Mouse (Mus musculus) stomach, embryonic 16.5 days (tissue): ENCODE data around the gene Gm4756. TPM values are rescaled to one million over a fixed set of nuclear protein-coding genes. Genes with fewer than 3 reads are reported as not detected.
A peak's percentile ranks its signal among the peaks of the same experiment; 100 is the strongest.
"Not testable (repeated sequence)": the region's sequence is repeated elsewhere in the genome, so short reads cannot be mapped to it uniquely, and the experiment has no call there.

Source experiments
- ATAC-seq: fragments of 200-750 bp; cut with Nextera tagmentation; 2 replicates; pipeline ENCODE4 v1.8.0; 2017; ENCODE audit warnings: moderate number of reproducible peaks, moderate TSS enrichment; ENCODE audit not compliant: insufficient read depth, low FRiP score
- H3K27ac ChIP-seq: fragments of 300-500 bp; sonication (generic); 2 replicates; pipeline ENCODE4 v1.5.1; 2014; ENCODE audit warnings: low read length
- H3K27me3 ChIP-seq: fragments of 300-500 bp; sonication (generic); 2 replicates; pipeline ENCODE4 v1.6.1; 2014; ENCODE audit warnings: low read length, control low read depth, mixed read lengths; ENCODE audit not compliant: control insufficient read depth, insufficient read depth
- H3K36me3 ChIP-seq: fragments of 300-500 bp; sonication (generic); 2 replicates; pipeline ENCODE4 v1.6.1; 2014; ENCODE audit warnings: low read length; ENCODE audit not compliant: control insufficient read depth, insufficient read depth
- H3K4me1 ChIP-seq: fragments of 300-500 bp; sonication (generic); 2 replicates; pipeline ENCODE4 v1.6.1; 2014; ENCODE audit warnings: low read length, control low read depth, mixed read lengths; ENCODE audit not compliant: control insufficient read depth, insufficient read depth
- H3K4me2 ChIP-seq: fragments of 300-500 bp; sonication (generic); 2 replicates; pipeline ENCODE4 v1.6.1; 2014; ENCODE audit warnings: low read depth, low read length, mixed read lengths
- H3K4me3 ChIP-seq: fragments of 300-500 bp; sonication (generic); replicated peaks from 2 replicates; pipeline ENCODE4 v1.5.1; 2014; ENCODE audit warnings: mild to moderate bottlenecking, low read length
- H3K9ac ChIP-seq: fragments of 300-500 bp; sonication (generic); 2 replicates; pipeline ENCODE4 v1.6.1; 2014; ENCODE audit warnings: low read length
- H3K9me3 ChIP-seq: fragments of 300-500 bp; sonication (generic); replicated peaks from 2 replicates; pipeline ENCODE4 v1.6.1; 2016; ENCODE audit warnings: low read length, control low read depth; ENCODE audit not compliant: control insufficient read depth
- WGBS: fragments of 180-500 bp; shearing (Covaris S2); extraction: QIAGEN DNeasy Blood & Tissue Kit; methylation state at CpG from one replicate; pipeline ENCODE4 v1.1.7; 2014; 5-methylcytosine and 5-hydroxymethylcytosine counted together
- polyA plus RNA-seq: library from polyadenylated mRNA; unstranded; fragments of >200 nt; fragmentation: Nextera tagmentation; extraction: Ambion mirVana; gene quantifications from 2 replicates; pipeline ENCODE4 v1.2.1, GENCODE M21; 2015

Gm4756 gene
- polyA plus RNA-seq, 1 experiment from 2014 or later = not detected

DNA sequence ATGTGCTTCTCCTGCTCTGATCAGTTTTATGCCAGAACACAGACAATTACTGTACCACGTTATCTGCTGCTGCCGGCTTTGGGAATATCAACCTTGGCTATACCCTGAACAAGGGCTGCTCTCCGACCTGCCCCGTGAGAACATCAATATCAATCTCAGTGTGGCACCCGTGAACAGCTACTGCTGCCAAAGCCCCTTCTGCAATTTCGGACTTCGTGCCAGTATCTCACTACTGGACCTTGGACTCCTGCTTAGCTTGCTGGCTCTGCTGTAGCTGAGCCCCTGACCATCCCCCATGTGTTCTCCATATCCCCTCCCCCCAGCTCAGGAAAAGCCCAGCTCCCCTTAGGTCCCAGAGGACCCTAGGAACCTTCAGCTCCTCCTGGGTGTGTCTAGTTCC lies 28.6 kb downstream of the Gm4756 start:
- Histone ChIP-seq H3K4me1 (no peaks in the 10 kb centered on the region), H3K27ac (no peak overlapping the region), H3K9ac (no peak overlapping the region), H3K4me2 (no peak overlapping the region), H3K27me3 (no peaks in the 10 kb centered on the region), H3K36me3 (no peaks in the 10 kb centered on the region), H3K9me3 (no peaks in the 10 kb centered on the region), H3K4me3 (no peak overlapping the region)
- 88% methylated on average over 7 of the region's 7 CpGs for WGBS
- no peak for ATAC-seq

DNA sequence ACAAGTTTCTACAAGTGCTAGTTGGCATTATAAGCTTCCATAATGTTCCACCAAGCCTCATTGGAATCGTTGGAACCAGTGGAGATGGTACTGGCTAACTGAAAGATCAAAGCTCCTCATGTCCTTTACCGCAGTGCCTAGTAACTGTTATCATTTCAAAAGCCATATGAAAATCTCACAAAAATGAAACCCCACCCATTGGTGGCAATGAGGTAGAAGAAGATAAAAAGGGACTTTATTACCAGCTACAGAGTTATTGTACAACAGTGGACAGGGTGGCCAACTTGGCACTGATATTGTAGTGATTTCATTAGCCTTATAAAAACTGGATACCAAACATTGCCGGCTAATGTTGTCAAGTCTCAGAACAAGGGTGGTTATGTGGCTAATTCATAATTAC lies 37.4 kb downstream of the Gm4756 start:
- Histone ChIP-seq H3K36me3 (no peaks in the 10 kb centered on the region), H3K4me2 (no peak overlapping the region), H3K27me3 (no peaks in the 10 kb centered on the region), H3K4me3 (no peak overlapping the region), H3K9ac (no peak overlapping the region), H3K27ac (no peak overlapping the region), H3K9me3 (no peaks in the 10 kb centered on the region), H3K4me1 (no peaks in the 10 kb centered on the region)
- ATAC-seq = no peak
- 89% methylated on average over 3 of the region's 3 CpGs for WGBS

DNA sequence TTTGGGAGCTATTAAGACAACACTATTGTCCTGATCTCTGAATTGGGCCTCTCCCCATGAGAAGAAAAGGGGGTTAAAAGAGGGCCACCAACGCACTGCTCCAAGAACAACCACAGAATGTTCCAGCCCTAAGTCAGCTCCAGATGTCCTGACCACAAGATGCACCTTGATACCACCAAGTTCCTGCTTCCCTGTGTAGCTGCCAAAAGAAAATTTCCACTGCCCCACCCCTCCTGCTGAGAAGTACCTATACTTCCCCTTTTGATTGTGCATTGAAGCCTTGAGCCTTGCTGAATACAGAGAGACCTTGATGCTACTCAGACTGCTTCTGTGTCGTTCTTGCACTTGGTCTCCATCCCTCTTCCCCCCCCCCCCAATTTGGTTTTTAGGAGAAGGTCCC lies 50.7 kb downstream of the Gm4756 start:
- H3K4me2 ChIP-seq, ATAC-seq, H3K27me3 ChIP-seq, H3K4me1 ChIP-seq, H3K9ac ChIP-seq, H3K36me3 ChIP-seq, H3K27ac ChIP-seq, H3K4me3 ChIP-seq, H3K9me3 ChIP-seq: not testable (repeated sequence)
- WGBS = 85% methylated on average over 2 of the region's 2 CpGs

DNA sequence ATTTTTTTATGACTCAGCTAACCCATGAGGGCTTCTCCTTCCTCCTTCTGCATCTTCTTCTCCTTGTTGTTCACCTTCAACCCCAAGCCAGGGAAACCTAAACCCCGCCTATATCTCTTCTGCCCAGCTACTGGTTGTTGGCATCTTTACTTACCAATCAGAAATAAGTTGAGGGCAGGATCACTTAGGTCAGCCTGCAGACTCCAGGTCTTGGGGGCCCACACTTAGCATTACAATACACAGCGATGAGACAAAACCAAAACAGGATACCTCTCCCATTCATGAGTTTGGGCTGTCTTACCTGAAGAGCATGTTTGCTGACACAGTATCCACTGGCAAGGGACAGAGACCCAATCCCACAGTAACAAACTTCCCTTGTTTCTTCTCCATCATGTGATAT lies 55.5 kb downstream of the Gm4756 start:
- no peak overlapping the region for H3K27ac ChIP-seq
- no peaks in the 10 kb centered on the region for H3K27me3 ChIP-seq
- no peaks in the 10 kb centered on the region for H3K9me3 ChIP-seq
- H3K4me1 ChIP-seq = no peaks in the 10 kb centered on the region
- H3K36me3 ChIP-seq = no peaks in the 10 kb centered on the region
- ATAC-seq = no peak
- no peak overlapping the region for H3K4me3 ChIP-seq
- 61% methylated on average over 2 of the region's 2 CpGs for WGBS
- no peak overlapping the region for H3K9ac ChIP-seq
- H3K4me2 ChIP-seq = no peak overlapping the region

DNA sequence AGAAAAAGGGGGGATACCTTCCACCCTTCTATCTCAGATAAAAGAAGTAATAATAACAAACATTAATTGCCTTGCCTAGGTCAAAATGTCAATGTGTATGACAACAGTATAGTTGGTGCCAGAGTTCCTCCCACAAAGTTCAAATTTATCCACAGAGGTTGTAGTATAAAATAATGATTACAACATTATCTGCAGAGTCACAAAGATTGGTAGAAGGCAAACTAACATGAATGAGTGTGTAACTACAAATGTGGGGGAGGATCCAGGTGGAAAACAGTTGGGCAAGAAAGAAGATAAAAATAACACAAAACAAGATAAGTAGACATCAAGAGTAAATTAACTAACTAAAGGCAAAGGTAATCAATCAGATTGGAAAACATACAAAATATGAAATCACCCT lies 56.5 kb downstream of the Gm4756 start:
- no peaks in the 10 kb centered on the region for H3K27me3 ChIP-seq
- no peaks in the 10 kb centered on the region for H3K4me1 ChIP-seq
- no peak overlapping the region for H3K4me2 ChIP-seq
- no peak overlapping the region for H3K27ac ChIP-seq
- H3K36me3 ChIP-seq = no peaks in the 10 kb centered on the region
- H3K4me3 ChIP-seq = no peak overlapping the region
- ATAC-seq = no peak
- no peak overlapping the region for H3K9ac ChIP-seq
- no peaks in the 10 kb centered on the region for H3K9me3 ChIP-seq

DNA sequence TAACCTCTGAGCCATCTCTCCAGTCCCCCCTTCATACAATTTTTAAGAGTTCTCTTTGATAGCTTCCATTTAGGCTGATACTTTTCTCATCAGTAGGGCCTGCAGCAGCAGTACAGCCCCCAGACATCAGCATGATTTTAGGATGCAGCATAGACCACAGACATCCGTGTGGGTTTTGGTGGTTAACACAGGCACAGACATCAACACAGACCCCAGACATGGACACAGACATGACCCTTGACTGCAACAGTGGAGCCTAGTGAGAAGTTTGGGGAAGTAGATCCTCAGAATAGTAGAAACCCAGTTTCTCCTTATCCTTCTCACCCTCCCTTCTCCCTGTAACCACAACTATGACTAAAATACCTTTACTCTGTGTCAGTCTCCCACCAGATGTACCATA lies 64.1 kb downstream of the Gm4756 start:
- no peak overlapping the region for H3K4me3 ChIP-seq
- H3K36me3 ChIP-seq = no peaks in the 10 kb centered on the region
- H3K9me3 ChIP-seq = no peaks in the 10 kb centered on the region
- H3K4me2 ChIP-seq = no peak overlapping the region
- H3K4me1 ChIP-seq = no peaks in the 10 kb centered on the region
- no peak for ATAC-seq
- H3K27me3 ChIP-seq = no peaks in the 10 kb centered on the region
- no peak overlapping the region for H3K9ac ChIP-seq
- 85% methylated on average over 1 of the region's 1 CpGs for WGBS
- H3K27ac ChIP-seq = no peak overlapping the region

DNA sequence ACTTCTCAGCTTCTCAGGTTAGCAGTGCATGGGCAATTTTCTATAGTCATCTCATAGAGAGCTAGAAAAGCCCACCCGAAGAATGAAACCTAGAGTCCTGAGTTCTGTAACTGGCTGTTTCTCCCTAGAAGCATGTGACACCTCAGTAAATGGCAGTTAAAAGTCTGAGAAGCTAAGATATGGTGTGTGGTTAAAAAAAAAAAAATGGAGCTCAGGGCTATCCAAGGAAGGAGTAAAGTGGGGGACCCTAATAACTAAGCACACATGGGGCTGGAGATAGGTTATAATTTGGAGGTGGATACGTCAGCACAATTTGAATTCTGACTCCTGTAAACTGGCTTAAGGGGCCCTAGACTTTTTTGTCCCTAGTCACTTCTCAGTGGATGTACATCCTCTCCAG lies 66.4 kb downstream of the Gm4756 start:
- H3K4me2 ChIP-seq = no peak overlapping the region
- H3K4me1 ChIP-seq = no peaks in the 10 kb centered on the region
- H3K27ac ChIP-seq = no peak overlapping the region
- no peaks in the 10 kb centered on the region for H3K9me3 ChIP-seq
- no peak overlapping the region for H3K9ac ChIP-seq
- H3K36me3 ChIP-seq = no peaks in the 10 kb centered on the region
- H3K4me3 ChIP-seq = no peak overlapping the region
- WGBS = 92% methylated on average over 2 of the region's 2 CpGs
- no peak for ATAC-seq
- no peaks in the 10 kb centered on the region for H3K27me3 ChIP-seq

DNA sequence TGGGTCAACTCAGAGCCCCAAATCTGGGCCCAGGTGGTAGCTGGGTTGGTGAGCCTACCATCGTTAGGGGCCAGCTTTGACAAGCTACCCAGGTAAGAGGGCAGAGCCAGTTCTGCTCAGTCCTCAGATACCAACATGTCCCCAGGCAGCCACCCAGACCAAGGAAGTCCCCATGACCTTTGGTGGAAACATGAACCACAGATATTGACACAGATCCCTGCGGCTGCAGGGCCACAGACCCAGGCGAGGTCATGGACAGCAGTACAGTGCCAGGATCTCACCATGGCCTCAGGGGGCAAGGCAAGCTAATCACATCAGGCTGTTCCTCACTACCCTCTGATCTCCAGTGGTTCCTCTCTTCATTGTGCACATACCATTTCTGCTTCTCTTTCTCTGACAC lies 67.4 kb downstream of the Gm4756 start:
- no peaks in the 10 kb centered on the region for H3K36me3 ChIP-seq
- no peaks in the 10 kb centered on the region for H3K27me3 ChIP-seq
- H3K4me2 ChIP-seq = no peak overlapping the region
- H3K9ac ChIP-seq = no peak overlapping the region
- no peak overlapping the region for H3K4me3 ChIP-seq
- 85% methylated on average over 3 of the region's 3 CpGs for WGBS
- no peaks in the 10 kb centered on the region for H3K4me1 ChIP-seq
- no peak for ATAC-seq
- H3K27ac ChIP-seq = no peak overlapping the region
- H3K9me3 ChIP-seq = no peaks in the 10 kb centered on the region

DNA sequence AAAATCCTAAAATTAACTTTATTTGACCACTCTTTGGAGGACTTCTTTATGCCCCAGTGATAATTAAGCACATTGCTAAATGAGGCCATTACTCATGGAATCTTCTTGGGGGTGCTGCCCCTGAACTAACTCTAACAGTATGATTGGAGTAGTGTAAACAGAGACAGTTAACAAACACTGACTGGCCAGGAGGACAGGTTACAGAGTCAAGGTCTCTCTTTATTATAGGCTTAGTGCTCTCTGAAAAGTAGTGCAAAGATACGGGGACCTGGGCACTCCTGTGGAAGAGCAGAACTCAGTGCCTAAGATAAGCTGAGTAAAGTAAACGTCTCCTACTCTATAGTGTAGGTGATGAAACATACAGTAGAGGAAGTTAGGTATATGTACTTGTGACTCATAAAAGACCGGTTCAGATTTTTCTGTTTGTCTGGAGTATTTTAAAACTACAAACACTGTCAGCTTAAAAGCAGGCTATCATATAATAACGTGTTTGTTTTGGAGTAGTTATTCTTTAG lies 85.1 kb downstream of the Gm4756 start:
- no peaks in the 10 kb centered on the region for H3K4me1 ChIP-seq
- H3K9me3 ChIP-seq = no peaks in the 10 kb centered on the region
- H3K4me2 ChIP-seq = no peak overlapping the region
- no peak overlapping the region for H3K4me3 ChIP-seq
- peak; percentile 56; the same call in 1 of the 2 replicates for ATAC-seq
- H3K27me3 ChIP-seq = no peaks in the 10 kb centered on the region
- H3K36me3 ChIP-seq = no peaks in the 10 kb centered on the region
- H3K27ac ChIP-seq = no peak overlapping the region
- 57% methylated on average over 4 of the region's 4 CpGs for WGBS
- H3K9ac ChIP-seq = no peak overlapping the region

DNA sequence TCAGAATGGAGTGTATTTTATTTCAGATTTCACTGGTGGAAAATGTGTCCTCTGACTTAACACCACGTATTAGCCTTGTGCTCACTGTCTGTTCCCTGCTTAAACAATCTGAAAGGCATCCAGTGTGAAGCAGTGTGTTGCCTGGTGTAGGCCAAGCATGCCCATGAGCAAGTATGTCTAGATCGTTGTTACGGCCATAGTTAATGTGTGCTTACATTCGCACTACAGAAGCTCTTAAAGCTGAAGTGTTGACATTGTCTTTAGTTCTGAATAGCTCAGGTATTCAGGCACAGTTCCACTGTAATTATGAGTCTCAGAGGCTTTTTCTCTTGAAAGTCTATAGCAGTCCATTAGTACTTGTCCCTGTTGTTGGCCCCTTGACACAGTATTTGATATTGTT lies 95.1 kb downstream of the Gm4756 start:
- ATAC-seq = no peak
- Histone ChIP-seq H3K27me3 (no peaks in the 10 kb centered on the region), H3K4me2 (no peak overlapping the region), H3K9ac (no peak overlapping the region), H3K27ac (no peak overlapping the region), H3K36me3 (no peaks in the 10 kb centered on the region), H3K9me3 (no peaks in the 10 kb centered on the region), H3K4me3 (no peak overlapping the region), H3K4me1 (no peaks in the 10 kb centered on the region)
- WGBS = 72% methylated on average over 4 of the region's 4 CpGs
